Mouse (Mus musculus) retina, postnatal 1 day (tissue): Measurements from ENCODE around the gene Tcf20.

Experiments used
- DNase-seq: peaks from one replicate; pipeline ENCODE4 v3.0.0-alpha.2; 2012

Tcf20 gene

GRCm38 (mm10) chr15:82987732-82988112 is at the start of gene Tcf20:
Gene Tcf20 (minus strand): TSS chr15:82987872.
- peak; percentile 92 for DNase-seq

GRCm38 (mm10) chr15:83036900-83037519 is 49.3 kb upstream of the Tcf20 start:
- no peak for DNase-seq

GRCm38 (mm10) chr15:83036089-83036488 is 48.4 kb upstream of the Tcf20 start:
- no peak for DNase-seq

GRCm38 (mm10) chr15:83034275-83034977 is 46.8 kb upstream of the Tcf20 start:
- DNase-seq = peak; percentile 78

- DNase-seq = peak; percentile 48
These were observed 45.4 kb upstream of the Tcf20 start, which contains the start of gene Nfam1 for GRCm38 (mm10) chr15:83032981-83033541. Gene Nfam1 (minus strand): TSS chr15:83033306.

- no peak for DNase-seq
These were observed 43.2 kb upstream of the Tcf20 start for GRCm38 (mm10) chr15:83030884-83031283.

- no peak for DNase-seq
These were observed 42.4 kb upstream of the Tcf20 start for GRCm38 (mm10) chr15:83029725-83030718.

GRCm38 (mm10) chr15:83026129-83026528 is 38.5 kb upstream of the Tcf20 start:
- DNase-seq = no peak

GRCm38 (mm10) chr15:83025041-83025760 is 37.5 kb upstream of the Tcf20 start:
- DNase-seq = no peak

GRCm38 (mm10) chr15:83022947-83023346 is 35.3 kb upstream of the Tcf20 start:
- peak; percentile 56 for DNase-seq

- peak; percentile 95 for DNase-seq
These were observed 23.5 kb upstream of the Tcf20 start for GRCm38 (mm10) chr15:83010990-83011664.

- DNase-seq = no peak
These were observed 22.8 kb upstream of the Tcf20 start for GRCm38 (mm10) chr15:83010423-83010822.

- no peak for DNase-seq
These were observed 21.9 kb upstream of the Tcf20 start for GRCm38 (mm10) chr15:83009532-83009931.

- DNase-seq = no peak
These were observed 21.2 kb upstream of the Tcf20 start for GRCm38 (mm10) chr15:83008761-83009423.

- no peak for DNase-seq
These were observed 19.8 kb upstream of the Tcf20 start for GRCm38 (mm10) chr15:83007346-83007920.

- DNase-seq = peak; percentile 89
These were observed 15.2 kb upstream of the Tcf20 start for GRCm38 (mm10) chr15:83002665-83003548.

GRCm38 (mm10) chr15:82998811-82999221 is 11.1 kb upstream of the Tcf20 start:
- DNase-seq = no peak

GRCm38 (mm10) chr15:82996431-82996830 is 8.8 kb upstream of the Tcf20 start:
- DNase-seq = no peak

GRCm38 (mm10) chr15:82995239-82995638 is 7.6 kb upstream of the Tcf20 start:
- no peak for DNase-seq

- DNase-seq = no peak
These were observed 5.2 kb upstream of the Tcf20 start for GRCm38 (mm10) chr15:82992911-82993310.
